28 mouse cellular contexts compared by ENCODE assay signal in genomic region chr3:58173821-58174220, GRCm38 (mm10).
DNase-seq lines count a peak whose midpoint lies in the region; ATAC-seq and TF ChIP-seq lines count a peak whose summit lies in the region.
"Had no signal": no experiment of that assay in that cellular context is flagged by ENCODE, and none has a peak within 500 bp of the region (broad histone marks: within the 10 kb centered on the region; RNA-seq: fewer than 3 reads in every experiment).

No protein-coding gene starts in this region.

- DNase-seq in kidney, postnatal 0 days (ENCODE audit: low spot score): no peak
- no peak for DNase-seq in kidney, postnatal 10 days
- peak; percentile 17 for DNase-seq in 3134 (ENCODE audit: extremely low read depth, insufficient read length, low spot score)
- DNase-seq in 416B (ENCODE audit: low read depth): peak; percentile 8
- DNase-seq in Patski (ENCODE audit: low read depth, low spot score): no peak
- DNase-seq in cerebellum, adult 11 months: no peak
- no peak for DNase-seq in liver, postnatal 0 days
- no peak for DNase-seq in spleen, postnatal 36 days (ENCODE audit: low spot score in 2 of 2)
- DNase-seq: adrenal gland, adult 2 months; adrenal gland, postnatal 10 days; adrenal gland, postnatal 25 days; cerebellum, adult 11-12 months; cerebellum, adult 8-10 months; cerebellum, adult 9-11 months; cerebellum, postnatal 14 days; cerebellum, postnatal 36 days; embryo, embryonic 11 days had no signal

- H3K4me3 ChIP-seq in kidney, postnatal 0 days (replicated peaks; ENCODE audit: low read depth, low read length): no peak overlapping the region
- H3K4me3 ChIP-seq in liver, postnatal 0 days (ENCODE audit: low read depth, low read length): no peak overlapping the region
- H3K4me3 ChIP-seq: embryonic facial prominence, embryonic 13.5 days; embryonic facial prominence, embryonic 15.5 days; erythroblast, embryonic 14.5 days; forebrain, embryonic 10.5 days; forebrain, embryonic 12.5 days had no signal

- H3K4me1 ChIP-seq in kidney, postnatal 0 days (replicated peaks; ENCODE audit: insufficient read depth, low read length): no peaks in the 10 kb centered on the region
- no peaks in the 10 kb centered on the region for H3K4me1 ChIP-seq in liver, postnatal 0 days (ENCODE audit: insufficient read depth)
- H3K4me1 ChIP-seq: embryonic facial prominence, embryonic 15.5 days; forebrain, embryonic 12.5 days had no signal

- no peak for TF ChIP-seq EP300 in liver, postnatal 0 days (IDR thresholded peaks at IDR 0.05; ENCODE audit: low read depth)

- in situ Hi-C loops in Patski (cut with MboI; ENCODE audit: low pct_unique_long_range_greater_than_20kb): no loop called here

- H3K27ac ChIP-seq in kidney, postnatal 0 days: no peak overlapping the region
- no peak overlapping the region for H3K27ac ChIP-seq in liver, postnatal 0 days (ENCODE audit: low read depth)
- H3K27ac ChIP-seq: embryonic facial prominence, embryonic 13.5 days; embryonic facial prominence, embryonic 15.5 days; forebrain, embryonic 10.5 days; forebrain, embryonic 12.5 days had no signal

- H3K36me3 ChIP-seq in kidney, postnatal 0 days (ENCODE audit: insufficient read depth, low read length): no peaks in the 10 kb centered on the region
- no peaks in the 10 kb centered on the region for H3K36me3 ChIP-seq in liver, postnatal 0 days (replicated peaks; ENCODE audit: insufficient read depth, low read length)
- H3K36me3 ChIP-seq: embryonic facial prominence, embryonic 13.5 days; embryonic facial prominence, embryonic 15.5 days; forebrain, embryonic 10.5 days; forebrain, embryonic 12.5 days; G1E had no signal

- POLR2A ChIA-PET in Patski (lab: Charles Lee): interaction anchor here (0.6 kb wide), 1 partner anchor 394 kb away, joined by 4 read pairs; no protein-coding TSS in a partner anchor

- CTCF ChIA-PET in Patski (lab: Charles Lee): interaction anchor here (1.1 to 2.0 kb wide), 4 partner anchors 8 to 125 kb away, joined by 4 to 5 read pairs (median 4); no protein-coding TSS in a partner anchor

- WGBS in kidney, postnatal 0 days: 82% methylated on average over 1 of the region's 1 CpGs
- 59% methylated on average over 1 of the region's 1 CpGs for WGBS in liver, postnatal 0 days (ENCODE audit: insufficient replicate concordance)

- TF ChIP-seq CTCF in kidney, postnatal 0 days (IDR thresholded peaks at IDR 0.05; ENCODE audit: low read depth): peak; percentile 39; the same call in 1 of the 2 replicates
- TF ChIP-seq CTCF in Patski (IDR thresholded peaks at IDR 0.05): peak; percentile 33
- no peak for TF ChIP-seq CTCF in liver, postnatal 0 days (IDR thresholded peaks at IDR 0.05; ENCODE audit: low read depth)

- no peaks in the 10 kb centered on the region for H3K9me3 ChIP-seq in kidney, postnatal 0 days (replicated peaks; ENCODE audit: low read length)
- no peaks in the 10 kb centered on the region for H3K9me3 ChIP-seq in liver, postnatal 0 days (ENCODE audit: low read length)
- H3K9me3 ChIP-seq: embryonic facial prominence, embryonic 13.5 days; embryonic facial prominence, embryonic 15.5 days; forebrain, embryonic 10.5 days; forebrain, embryonic 12.5 days; G1E had no signal

- ATAC-seq in kidney, postnatal 0 days (replicated peaks; ENCODE audit: low FRiP score, low read depth): no peak
- ATAC-seq in Patski: no peak
- ATAC-seq in liver, postnatal 0 days: no peak
- ATAC-seq: activated CD4-positive, CD25-positive, alpha-beta regulatory T cell, adult 4 months; CD4-positive, CD25-positive, alpha-beta regulatory T cell, adult 4 months; forebrain, embryonic 14.5 days; forebrain, embryonic 16.5 days had no signal

- H3K9ac ChIP-seq in kidney, postnatal 0 days (ENCODE audit: low read depth, low read length): no peak overlapping the region
- no peak overlapping the region for H3K9ac ChIP-seq in liver, postnatal 0 days (replicated peaks)
- H3K9ac ChIP-seq: embryonic facial prominence, embryonic 13.5 days; embryonic facial prominence, embryonic 15.5 days; forebrain, embryonic 12.5 days had no signal

- H3K27me3 ChIP-seq in kidney, postnatal 0 days (ENCODE audit: insufficient read depth, low read length): no peaks in the 10 kb centered on the region
- H3K27me3 ChIP-seq in Patski: no peaks in the 10 kb centered on the region
- no peaks in the 10 kb centered on the region for H3K27me3 ChIP-seq in liver, postnatal 0 days (ENCODE audit: insufficient read depth, low read length)
- H3K27me3 ChIP-seq: CH12.LX; embryonic facial prominence, embryonic 13.5 days; embryonic facial prominence, embryonic 15.5 days; forebrain, embryonic 12.5 days had no signal

- no peak overlapping the region for H3K4me2 ChIP-seq in kidney, postnatal 0 days (ENCODE audit: low read length)
- H3K4me2 ChIP-seq in liver, postnatal 0 days (ENCODE audit: low read depth, low read length): no peak overlapping the region
- H3K4me2 ChIP-seq: embryonic facial prominence, embryonic 13.5 days; embryonic facial prominence, embryonic 15.5 days; forebrain, embryonic 12.5 days had no signal

Comparison
In these comparisons a context has a peak if more than half of its experiments do, and no peak if none do; other contexts are left out.
1. DNase-seq: peak in 3134 (single experiment) and 416B (single experiment); none in kidney, postnatal 0 days (single experiment), kidney, postnatal 10 days (single experiment), Patski (single experiment), cerebellum, adult 11 months (single experiment), liver, postnatal 0 days (single experiment) and spleen, postnatal 36 days (0 of 2).